Mouse (Mus musculus) kidney, adult 8-10 months (tissue): ENCODE measurements around the gene P2ry14.

ENCODE experiments used
- DNase-seq, 2 experiments: peaks; one replicate each; pipeline ENCODE4 v3.0.0; 2022

Gene P2ry14

DNA sequence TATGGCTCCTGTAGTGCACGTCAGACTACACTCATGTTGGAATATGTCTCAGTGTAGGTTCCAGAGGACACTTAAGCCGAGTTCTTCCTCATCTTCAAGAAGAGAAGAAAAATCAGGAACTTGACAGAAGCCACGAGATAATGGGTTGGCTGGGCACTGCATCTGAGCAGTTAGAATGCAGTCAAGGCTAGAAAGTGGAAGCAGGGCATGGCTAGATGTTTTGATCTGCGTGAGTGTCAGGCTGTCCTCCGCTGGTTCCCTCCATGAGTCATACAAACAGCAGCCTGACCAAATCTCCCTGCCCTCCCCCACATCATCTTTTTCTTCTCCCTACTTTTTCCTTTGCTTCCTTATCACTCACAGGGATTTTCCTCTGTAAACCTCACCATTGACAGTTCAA is at the start of gene P2ry14:
TSS of gene P2ry14 (minus strand) at position 195 of the 400 bp plus-strand sequence.
- no peak for DNase-seq

DNA sequence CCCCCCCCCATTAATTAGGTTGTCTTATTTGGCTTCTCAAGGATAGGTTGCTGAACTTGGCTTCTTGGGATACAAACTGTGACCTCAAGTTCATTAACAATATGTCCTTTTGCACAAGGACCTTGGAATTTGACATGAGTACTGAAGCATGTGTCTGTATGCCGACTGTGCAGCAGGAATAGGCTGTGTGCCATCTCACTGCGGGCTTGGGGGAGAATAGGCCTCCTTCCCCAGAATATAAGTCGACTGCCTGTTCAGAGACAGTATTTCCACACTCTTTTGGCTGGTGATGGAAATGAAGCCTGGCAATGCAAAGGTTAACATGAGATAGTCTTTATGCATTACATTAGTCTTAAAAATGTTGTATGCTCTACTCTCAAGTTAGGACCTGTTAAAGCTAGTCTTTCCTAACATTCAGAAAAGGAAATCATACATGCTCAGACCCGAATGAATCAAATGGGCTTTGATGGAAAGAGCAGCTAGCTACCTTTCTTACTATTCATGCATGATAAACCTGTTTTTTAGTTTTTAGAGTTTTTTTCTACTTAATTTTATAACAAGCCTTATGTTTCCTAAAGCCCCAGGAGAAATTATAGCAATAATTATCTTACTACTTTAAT is 44.0 kb upstream of the P2ry14 start:
- no peak for DNase-seq

DNA sequence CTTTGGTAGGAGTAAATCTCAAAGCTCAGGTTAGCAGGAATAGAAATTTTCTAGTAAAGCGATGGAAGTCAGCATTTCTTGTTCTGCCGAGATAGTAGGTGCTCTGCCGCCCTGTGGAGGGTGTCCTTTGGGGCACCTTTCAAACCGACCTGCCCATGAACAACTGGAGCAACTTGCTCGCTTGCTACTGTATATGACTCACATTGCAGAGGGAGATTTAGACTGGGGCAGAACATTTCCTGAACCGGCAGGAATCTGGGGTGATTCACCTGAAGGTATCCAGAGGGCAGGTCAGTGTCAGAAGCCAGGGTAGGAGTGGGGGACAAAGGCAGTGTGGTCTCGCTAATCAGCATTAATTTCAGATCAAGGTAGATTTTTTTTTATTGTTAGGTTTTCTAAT is 41.5 kb upstream of the P2ry14 start, which contains the start of gene Gpr87:
TSS of gene Gpr87 (minus strand) at position 167 of the 400 bp plus-strand sequence.
- DNase-seq, result no peak

DNA sequence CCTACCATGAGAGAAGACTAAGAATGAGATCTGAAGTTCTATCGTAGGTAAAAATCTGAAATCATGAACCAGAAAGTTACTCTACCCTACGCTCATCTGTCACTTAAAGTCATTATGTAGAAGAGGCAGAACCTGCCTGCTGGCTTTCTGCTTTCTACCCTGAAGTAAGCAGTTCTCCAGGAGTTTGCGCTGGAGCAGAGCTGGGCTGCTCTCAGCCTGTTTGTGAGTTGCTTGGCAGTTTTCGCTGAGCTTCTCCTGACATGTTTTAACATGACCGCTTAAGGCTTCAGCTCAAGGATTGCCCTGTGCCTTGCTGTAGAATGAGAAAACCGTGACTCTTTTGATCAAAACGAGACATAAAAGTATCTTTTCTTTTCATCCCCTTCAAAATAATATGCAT is 40.7 kb upstream of the P2ry14 start:
- DNase-seq, result no peak

DNA sequence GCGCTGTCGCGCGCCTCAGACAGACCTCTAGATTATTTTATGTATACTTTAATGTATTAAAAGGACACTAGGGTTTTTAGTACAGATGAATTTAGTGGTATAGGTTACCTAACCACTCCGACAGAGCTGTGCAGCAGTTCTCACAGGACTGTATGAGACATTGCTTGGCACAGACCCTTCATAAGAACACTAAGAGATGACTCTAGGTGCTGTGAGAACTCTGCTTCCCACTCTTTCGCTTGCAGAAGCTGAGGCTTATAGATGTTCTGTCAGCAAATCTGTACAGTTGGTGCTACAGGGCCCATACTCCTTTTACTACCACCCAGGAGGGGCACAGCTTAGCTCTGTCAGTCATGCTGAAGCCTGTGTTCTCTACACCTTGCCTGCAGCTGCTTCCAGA is 38.3 kb upstream of the P2ry14 start:
- no peak for DNase-seq

DNA sequence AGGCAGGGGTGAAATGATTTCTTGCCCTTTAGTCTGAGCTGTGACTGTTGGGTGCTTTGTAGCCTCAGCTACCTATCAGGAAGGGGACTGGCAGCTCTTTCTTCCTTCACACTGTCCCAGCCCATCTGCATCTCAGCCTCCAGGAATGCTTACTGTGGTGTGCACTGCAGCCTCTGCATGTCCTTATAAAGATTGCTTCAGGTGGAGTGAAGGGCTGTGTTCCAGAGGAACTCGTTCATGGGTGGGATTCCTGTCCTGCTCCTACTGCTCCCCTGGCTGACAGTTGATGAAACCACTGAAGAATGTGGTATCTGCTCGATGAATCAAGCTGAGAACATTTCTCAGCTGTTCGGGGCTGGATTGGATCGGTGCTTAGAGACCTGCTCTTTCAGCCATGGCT is 33.9 kb upstream of the P2ry14 start:
- no peak for DNase-seq

DNA sequence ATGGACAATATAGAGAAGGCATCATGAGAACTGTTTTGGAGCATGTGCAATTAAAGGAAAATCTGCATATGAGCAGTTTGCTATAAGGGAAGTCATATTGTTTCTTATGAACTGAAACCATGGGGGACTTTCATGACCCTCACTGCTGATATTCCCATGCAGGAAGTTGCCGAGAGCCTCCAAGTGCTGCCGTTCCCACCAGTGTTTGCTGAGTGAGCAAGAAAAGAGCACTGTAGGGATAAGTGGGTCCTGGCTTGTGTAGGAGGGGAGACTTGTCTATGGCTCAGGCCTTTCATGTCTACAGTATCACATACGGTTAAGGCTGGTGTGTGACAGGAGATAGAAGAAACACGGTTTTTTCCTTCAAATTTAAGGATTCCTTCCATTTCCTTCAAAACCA is 32.2 kb upstream of the P2ry14 start:
- no peak for DNase-seq

DNA sequence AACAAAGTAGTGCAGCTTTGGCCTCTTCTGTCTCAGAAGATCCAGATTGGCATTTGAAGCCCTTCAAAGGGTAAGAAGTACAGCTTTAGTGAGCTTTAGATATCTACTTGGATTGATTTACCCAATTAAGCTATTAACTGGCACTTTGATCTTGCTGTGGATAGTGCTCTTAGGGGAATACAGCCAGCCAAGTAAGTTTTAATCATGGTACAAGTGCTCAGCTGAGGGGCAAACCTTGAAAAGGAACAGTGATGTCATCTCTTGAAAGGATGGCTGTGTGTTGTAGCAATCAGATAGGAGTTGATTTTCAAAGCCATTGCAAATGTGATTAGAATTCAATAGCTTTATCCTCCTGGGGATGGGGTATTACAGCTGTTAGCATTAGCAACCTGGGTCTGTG is 28.7 kb upstream of the P2ry14 start:
- no peak for DNase-seq

DNA sequence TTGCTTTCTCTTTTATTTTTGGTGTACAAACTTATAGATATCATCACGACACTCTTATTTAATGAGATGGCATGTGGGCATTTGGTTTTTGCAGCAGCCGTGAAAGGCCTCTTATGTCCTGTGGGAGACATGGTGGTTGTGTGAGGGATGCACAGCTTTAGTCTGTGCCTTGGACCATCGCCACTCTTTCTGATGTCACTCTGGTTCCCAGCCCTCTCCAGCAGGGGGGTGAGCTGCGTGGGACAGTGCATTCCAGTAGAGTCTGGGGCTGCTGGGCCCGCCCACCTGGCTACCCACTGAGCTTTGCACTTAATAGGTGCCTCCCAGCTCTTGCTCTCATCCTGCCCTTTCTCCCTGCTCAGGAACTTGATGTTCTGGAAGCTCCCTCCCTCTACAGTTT is 27.7 kb upstream of the P2ry14 start:
- DNase-seq, result no peak

DNA sequence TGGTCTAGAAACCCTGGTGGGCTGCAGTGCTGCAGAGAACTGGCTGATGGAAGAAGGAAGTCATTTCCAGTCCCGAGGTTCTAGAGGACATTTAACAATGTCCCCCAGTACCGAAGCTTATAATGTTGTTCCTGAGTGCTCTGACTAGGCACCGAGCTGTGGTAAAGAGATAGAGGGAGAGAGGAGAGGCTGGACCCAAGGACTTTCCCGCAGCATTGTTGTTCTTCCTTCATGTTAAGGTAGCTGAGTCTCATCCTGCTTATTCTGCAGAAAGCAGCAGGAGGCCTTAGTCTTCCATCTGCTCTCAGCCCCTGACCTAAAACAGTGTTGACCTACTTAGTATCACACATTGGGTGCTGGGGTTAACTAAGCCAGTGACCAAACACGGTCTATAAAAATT is 23.5 kb upstream of the P2ry14 start:
- no peak for DNase-seq

DNA sequence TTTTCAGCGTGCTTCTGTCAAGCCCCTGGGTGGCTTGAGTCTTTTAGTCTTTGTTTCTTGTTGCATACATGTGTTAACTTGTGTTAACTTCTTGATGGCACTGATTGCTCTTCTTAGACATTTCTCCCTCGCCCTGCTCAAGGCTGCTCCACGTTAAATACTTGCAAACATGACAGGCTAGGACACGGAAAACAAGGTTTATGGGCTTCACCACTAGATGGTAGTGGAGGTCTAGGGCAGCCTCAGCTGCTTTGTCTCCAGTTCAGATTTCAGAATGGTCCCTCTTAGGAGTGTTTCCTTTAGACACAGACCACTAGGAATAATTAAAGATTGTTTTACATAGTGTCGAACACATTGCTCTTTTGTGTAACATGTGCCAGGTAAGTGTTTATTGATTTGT is 21.8 kb upstream of the P2ry14 start:
- peak; percentile 4 to 31 for DNase-seq

DNA sequence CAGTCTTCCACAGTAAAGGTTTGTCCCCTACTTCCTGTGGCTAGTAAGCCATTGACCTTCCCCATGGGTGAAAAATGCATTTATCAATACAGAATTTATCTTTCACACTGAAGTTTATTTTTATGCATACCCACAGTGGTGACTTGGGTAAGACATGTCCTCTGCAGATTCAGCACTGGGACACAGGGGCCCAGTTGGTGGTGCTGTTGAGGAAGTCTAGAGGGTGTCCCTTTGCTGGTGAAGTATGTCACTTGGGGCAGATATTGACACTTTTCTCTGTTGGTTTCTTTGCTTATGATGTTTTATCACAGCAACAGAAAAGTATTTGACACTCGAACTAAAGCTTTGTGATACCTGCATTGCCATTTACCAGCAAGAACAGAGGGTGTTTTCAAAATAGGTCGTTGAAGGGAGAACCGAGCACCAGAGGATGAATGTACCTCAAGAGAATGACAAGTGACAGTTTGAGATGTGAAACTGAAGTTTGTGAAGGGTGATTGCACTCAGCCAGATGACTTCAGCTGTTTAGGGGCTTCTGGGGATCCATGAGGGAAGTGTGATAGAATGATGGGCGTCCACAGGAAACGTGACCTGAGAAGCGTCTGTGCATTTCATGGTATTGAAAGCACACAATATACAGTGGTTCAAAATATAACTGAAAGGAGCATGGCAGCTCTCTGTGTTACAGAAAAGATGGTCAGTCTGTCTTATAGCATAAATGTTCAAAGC is 21.2 kb upstream of the P2ry14 start:
- DNase-seq, result no peak

DNA sequence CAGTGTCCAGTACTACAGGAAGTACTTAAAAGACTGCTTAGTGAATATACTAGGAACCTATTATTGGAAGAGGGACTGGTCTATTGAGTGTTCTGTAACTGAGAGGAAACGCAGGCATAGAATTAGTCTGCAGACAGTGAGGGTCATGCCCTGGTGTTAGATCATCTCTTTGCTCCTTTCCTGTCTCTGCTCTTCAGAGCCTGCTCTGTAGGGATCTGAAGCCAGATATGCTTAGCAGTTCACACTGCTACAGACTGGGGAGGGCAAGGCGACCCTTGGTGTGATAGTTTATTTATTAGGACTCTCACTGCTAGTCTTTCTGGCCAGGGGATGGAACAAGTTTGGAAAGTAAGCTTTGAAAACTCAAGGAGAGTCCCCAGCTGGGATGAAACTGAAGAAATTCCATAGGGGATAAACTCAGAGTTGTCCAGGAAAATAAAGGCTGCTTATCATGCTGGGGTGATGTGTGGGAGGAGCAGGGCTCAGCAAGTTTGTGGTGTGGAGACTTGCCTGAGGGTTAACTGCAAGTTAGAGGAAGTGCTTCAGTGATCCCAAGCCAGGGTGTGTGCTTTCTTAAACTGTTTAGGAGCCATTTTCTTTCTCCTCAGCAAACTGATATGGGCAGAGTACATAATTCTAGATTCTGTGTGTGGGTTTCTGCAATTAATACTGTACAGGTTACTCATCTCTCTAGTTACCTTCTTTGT is 16.7 kb upstream of the P2ry14 start:
- no peak for DNase-seq

DNA sequence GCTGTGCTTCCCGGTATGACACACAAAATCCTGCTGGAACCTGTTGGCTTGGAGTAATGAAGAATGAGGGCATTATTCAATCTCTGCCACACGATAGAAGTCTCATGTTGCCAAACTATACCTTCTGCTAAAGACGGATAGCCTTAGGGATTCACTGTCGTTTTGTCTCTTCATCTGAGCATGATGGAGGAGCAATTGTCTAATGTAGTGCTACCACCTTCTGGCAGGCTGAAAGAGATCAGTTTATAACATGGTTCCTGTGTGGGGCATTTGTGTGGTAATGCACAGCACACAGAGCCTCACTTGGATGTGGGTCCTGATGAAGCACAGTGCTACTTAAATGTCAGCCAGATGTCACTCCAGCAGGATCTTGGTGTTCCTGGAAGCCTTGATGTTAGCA is 15.8 kb upstream of the P2ry14 start:
- DNase-seq, result no peak

DNA sequence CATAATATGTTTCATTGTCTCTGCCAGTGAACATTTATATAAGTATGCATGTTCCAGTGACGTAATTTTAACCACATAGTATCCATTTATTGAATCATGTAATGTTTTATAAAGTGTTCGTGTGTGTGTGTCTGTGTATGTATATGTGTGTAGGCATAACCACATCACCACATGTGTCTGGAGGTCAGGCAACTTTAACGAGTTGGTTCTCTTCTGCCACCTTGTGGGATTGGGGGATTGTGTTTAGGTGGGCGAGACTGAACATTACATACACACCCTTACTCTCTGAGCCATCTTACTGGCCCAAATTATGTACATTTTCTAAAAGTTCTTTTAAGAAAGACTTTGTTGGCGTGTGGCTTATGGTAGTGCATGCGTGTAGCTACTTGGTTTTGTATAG is 15.1 kb upstream of the P2ry14 start:
- no peak for DNase-seq

DNA sequence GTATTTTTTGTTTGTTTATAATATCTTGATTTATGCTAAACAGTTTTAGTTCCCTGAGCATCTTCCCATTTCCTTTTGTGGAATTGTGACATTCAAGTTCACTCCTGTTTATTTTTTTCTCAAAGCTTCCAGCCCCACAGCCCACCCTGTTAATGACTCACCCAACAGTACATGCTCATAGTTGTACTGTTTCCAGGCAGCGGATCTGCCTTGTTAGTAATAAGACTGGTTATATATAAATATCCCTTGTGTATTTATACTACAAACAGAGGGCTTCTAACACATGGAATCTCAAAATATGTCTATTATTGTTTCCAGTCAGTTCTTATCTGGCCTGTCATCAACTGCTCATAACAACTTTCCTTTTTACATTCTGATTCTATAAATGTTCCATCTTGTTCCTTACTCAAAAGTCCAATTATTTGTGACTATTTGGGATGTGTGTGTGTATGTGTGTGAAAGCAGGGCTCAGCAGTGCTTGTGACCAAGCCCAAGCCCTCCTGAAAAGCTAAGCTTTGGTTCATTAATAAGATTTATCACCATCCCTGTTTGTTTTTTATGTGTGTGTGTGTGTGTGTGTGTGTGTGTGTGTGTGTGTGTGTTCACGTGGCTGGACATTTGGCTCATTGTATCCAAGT is 14.1 kb upstream of the P2ry14 start:
- DNase-seq, result no peak

DNA sequence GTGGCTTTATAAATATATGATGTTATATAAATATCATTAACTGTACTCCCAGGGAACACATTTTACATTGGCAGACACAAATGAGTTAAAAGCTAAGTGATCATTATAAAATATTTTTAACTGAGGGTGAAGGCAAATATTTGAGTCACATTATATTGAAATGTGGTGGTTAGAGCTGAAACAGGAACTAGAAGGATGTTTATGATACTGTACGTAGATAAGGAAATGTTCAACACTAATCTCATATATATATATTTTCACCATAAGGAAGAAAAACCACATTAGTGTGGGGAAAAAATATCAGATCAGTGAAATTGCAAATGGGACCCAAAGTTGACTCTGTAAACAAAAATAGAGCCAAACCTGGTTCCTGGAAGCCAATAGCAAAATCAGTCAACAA is 7.0 kb upstream of the P2ry14 start:
- no peak for DNase-seq

DNA sequence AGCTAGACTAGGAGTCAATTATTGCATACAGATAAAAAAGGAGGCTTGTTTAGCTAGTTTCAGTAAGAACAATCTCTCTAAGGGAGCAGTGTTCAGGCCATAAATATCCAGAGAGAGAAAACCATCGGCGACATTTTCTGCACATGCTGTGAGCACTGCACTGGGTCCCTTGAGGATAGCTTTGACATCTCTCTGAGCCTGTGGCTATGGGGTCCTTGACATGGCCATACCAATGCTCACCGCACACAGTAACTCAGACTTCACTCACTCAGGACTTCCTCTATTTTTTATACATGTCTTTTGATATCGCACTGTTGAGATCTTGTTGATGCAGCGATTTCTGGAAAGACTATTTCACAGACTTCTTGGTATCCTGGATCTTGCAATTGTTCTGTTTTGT is 3.6 kb upstream of the P2ry14 start:
- no peak for DNase-seq

DNA sequence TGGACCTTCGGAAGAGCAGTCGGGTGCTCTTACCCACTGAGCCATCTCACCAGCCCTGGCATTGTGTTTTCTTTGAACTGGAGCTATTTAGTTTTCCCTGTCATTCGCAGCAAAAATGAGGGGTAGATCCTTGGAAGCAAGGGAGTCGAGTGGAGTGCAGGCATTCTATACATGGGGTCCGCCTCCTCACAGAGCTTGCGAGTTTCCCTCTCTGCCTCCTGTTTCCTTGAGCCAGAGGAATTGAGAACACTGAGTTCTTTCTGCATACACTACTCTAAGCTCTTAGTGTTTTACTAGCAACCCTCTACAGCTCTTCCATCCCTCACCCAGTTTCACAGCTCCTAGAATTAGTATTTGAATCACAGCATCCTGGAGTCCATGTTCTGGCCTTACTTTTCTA is 2.0 kb upstream of the P2ry14 start:
- DNase-seq, result no peak

DNA sequence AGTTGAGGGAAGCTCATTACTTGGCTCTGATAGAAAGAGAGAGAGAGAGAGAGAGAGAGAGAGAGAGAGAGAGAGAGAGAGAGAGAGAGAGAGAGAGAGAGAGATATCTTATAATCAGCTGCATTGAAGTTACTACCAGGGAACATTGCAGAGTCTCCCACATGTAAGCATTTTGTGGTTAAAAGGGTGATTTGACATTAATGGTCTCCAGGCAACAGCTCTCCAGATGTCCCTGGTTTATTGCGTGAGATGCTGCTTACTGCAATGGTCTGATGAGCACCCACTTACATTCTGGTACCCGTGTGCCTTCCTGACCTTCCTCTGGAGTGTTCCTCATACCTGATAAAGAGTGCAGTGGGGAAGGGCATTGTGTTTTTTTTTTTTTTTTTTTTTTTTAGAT is 1.5 kb upstream of the P2ry14 start:
- DNase-seq, result no peak

DNA sequence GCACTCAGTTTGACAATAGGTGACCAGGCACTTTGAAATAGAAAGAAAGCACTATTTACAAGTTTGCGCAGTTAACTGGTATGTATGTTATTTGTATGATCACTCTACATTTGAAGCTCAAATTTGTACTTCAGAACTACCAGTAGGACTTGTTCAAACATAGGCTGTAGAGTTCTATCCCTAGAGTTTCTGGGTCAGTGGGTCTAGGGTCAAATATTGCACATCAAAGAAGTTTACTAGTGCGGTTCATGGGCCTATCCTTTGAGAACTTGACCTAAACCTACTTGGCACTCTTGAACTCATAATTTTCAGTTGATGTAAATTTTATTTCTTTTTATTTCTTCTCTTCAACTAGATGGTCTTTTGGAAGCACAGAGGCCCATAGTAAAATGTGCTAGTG is 2.8 kb downstream of the P2ry14 start:
- DNase-seq, result no peak

DNA sequence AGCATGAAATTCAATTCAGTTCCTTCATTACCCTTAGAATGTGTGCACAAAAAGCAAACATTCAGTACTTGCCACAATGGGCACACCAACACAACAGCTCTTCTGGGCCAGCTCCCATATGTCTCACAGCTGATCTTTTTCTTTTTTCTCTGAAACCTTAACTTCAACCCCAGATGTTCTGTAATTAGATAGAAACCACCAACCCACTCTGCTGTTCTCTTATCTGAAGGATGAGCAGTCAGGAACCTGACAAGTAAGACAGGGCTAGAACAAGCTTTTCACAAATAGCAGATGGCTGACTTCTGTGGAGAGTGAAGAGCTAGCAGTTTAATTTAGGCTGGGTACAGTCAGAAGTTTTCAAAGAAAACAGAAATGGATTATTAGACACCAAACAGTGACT is 3.8 kb downstream of the P2ry14 start:
- DNase-seq, result no peak

DNA sequence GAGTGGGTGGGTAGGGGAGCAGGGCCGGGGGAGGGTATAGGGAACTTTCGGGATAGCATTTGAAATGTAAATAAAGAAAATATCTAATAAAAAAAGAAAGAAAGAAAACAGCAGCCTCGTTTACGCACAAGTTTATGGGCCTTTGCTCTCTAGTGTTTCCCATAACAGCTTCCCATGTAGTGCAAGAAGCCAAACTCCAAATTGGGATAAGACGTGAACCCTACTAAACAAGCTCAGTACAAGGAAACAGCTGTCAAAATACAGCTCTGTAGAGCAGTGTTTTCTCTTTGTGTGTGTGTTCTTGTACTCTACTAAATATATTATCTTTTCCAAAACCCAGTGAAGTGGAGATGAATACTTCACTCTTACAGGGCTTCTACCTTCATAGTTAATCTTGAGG is 8.2 kb downstream of the P2ry14 start:
- DNase-seq, result no peak
